Mouse (Mus musculus) midbrain, embryonic 16.5 days (tissue): ENCODE measurements around the gene Hibadh. TPM values are rescaled to one million over a fixed set of nuclear protein-coding genes. Genes with fewer than 3 reads are reported as not detected.

Experiments used
- ATAC-seq: fragments of 200-750 bp; cut with Nextera tagmentation; 2 replicates; pipeline ENCODE4 v1.8.0; 2017; ENCODE audit warnings: moderate TSS enrichment
- H3K27ac ChIP-seq: fragments of 300-500 bp; sonication (generic); 2 replicates; pipeline ENCODE4 v1.5.1; 2014; ENCODE audit warnings: mild to moderate bottlenecking, low read length, mixed read lengths
- H3K27me3 ChIP-seq: fragments of 300-500 bp; sonication (generic); 2 replicates; pipeline ENCODE4 v1.6.1; 2014; ENCODE audit warnings: low read depth, low read length, mixed read lengths; ENCODE audit not compliant: control insufficient read depth, insufficient read depth
- H3K36me3 ChIP-seq: fragments of 300-500 bp; sonication (generic); 2 replicates; pipeline ENCODE4 v1.6.1; 2014; ENCODE audit warnings: mild to moderate bottlenecking, low read length, moderate library complexity, mixed read lengths; ENCODE audit not compliant: control insufficient read depth, insufficient read depth
- H3K4me1 ChIP-seq: fragments of 300-500 bp; sonication (generic); 2 replicates; pipeline ENCODE4 v1.6.1; 2014; ENCODE audit warnings: mild to moderate bottlenecking, low read length, mixed read lengths; ENCODE audit not compliant: control insufficient read depth, insufficient read depth
- H3K4me2 ChIP-seq: fragments of 300-500 bp; sonication (generic); 2 replicates; pipeline ENCODE4 v1.6.1; 2014; ENCODE audit warnings: mild to moderate bottlenecking, low read length, mixed read lengths
- H3K4me3 ChIP-seq: fragments of 300-500 bp; sonication (generic); 2 replicates; pipeline ENCODE4 v1.5.1; 2014; ENCODE audit warnings: low read depth, mild to moderate bottlenecking, low read length, moderate library complexity, mixed read lengths
- H3K9ac ChIP-seq: fragments of 300-500 bp; sonication (generic); 2 replicates; pipeline ENCODE4 v1.6.1; 2014; ENCODE audit warnings: low read depth, low read length, mixed read lengths
- H3K9me3 ChIP-seq: fragments of 300-500 bp; sonication (generic); replicated peaks from 2 replicates; pipeline ENCODE4 v1.6.1; 2014; ENCODE audit warnings: mild to moderate bottlenecking, low read length, mixed read lengths; ENCODE audit not compliant: control insufficient read depth, poor library complexity, severe bottlenecking
- WGBS: fragments of 180-500 bp; shearing (Covaris S2); extraction: QIAGEN DNeasy Blood & Tissue Kit; methylation state at CpG from one replicate; pipeline ENCODE4 v1.1.7; 2014; 5-methylcytosine and 5-hydroxymethylcytosine counted together
- polyA plus RNA-seq: library from polyadenylated mRNA; unstranded; fragments of >200 nt; fragmentation: Nextera tagmentation; extraction: Ambion mirVana; gene quantifications from 2 replicates; pipeline ENCODE4 v1.2.1, GENCODE M21; 2015

Gene Hibadh
- polyA plus RNA-seq, 1 experiment from 2014 or later = 64.7 TPM

GRCm38 (mm10) chr6:52504676-52505460, 135.3 kb downstream of the Hibadh start:
- WGBS = 83% methylated on average over 8 of the region's 8 CpGs
- Histone ChIP-seq H3K9ac (no peak overlapping the region), H3K4me2 (no peak overlapping the region), H3K4me3 (no peak overlapping the region), H3K27ac (no peak overlapping the region), H3K36me3 (no peaks in the 10 kb centered on the region), H3K4me1 (0 out of 2 replicates have a peak, but pooled peaks cover 2% of the 10 kb centered on the region), H3K27me3 (no peaks in the 10 kb centered on the region), H3K9me3 (no peaks in the 10 kb centered on the region)
- no peak for ATAC-seq

- Histone ChIP-seq H3K27me3 (no peaks in the 10 kb centered on the region), H3K4me2 (no peak overlapping the region), H3K9me3 (no peaks in the 10 kb centered on the region), H3K36me3 (no peaks in the 10 kb centered on the region), H3K4me1 (0 out of 2 replicates have a peak, but pooled peaks cover 2% of the 10 kb centered on the region), H3K9ac (no peak overlapping the region), H3K27ac (no peak overlapping the region), H3K4me3 (no peak overlapping the region)
- no peak for ATAC-seq
- WGBS = 96% methylated on average over 2 of the region's 2 CpGs
Observed at GRCm38 (mm10) chr6:52502986-52503385, 137.2 kb downstream of the Hibadh start.

- no peaks in the 10 kb centered on the region for H3K4me1 ChIP-seq
- no peaks in the 10 kb centered on the region for H3K27me3 ChIP-seq
- ATAC-seq = no peak
- no peak overlapping the region for H3K9ac ChIP-seq
- no peaks in the 10 kb centered on the region for H3K36me3 ChIP-seq
- WGBS = 95% methylated on average over 1 of the region's 1 CpGs
- H3K27ac ChIP-seq = no peak overlapping the region
- H3K9me3 ChIP-seq = no peaks in the 10 kb centered on the region
- no peak overlapping the region for H3K4me2 ChIP-seq
- no peak overlapping the region for H3K4me3 ChIP-seq
Observed at GRCm38 (mm10) chr6:52501479-52501878, 138.7 kb downstream of the Hibadh start.

Other genes with a start within 250 kb of the Hibadh start
- gene Tax1bp1, start 73.3 kb upstream of the Hibadh start, polyA plus RNA-seq = 144 and 149 TPM in 2 replicates